Mouse (Mus musculus) urinary bladder, adult 18-20 months (tissue): Measurements from ENCODE around the gene Sfr1.

Source experiments
- DNase-seq, 2 experiments: peaks; one replicate each; pipeline ENCODE4 v3.0.0; 2022; ENCODE audit warnings: low spot score in 2 of 2, mixed read lengths in 2 of 2

The Sfr1 gene

DNA sequence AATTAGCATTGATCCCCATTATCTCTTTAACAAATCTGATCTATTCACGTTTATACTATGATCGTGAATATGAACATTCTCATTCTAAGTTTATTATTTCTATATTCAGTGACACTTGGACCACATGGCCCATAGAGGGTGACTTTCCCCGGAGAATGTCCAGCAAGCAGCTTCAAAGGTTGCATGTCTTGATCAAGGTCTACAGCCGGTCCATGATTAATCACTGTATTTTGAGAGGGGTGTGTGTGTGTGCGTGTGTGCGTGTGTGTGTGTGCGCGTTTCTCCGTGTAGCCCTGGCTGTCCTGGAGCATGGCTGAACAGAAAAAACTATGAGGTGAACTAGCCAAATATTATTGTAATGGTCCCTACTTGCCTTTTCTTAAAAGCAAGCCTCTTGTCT, 21.0 kb downstream of the Sfr1 start:
- DNase-seq = no peak

DNA sequence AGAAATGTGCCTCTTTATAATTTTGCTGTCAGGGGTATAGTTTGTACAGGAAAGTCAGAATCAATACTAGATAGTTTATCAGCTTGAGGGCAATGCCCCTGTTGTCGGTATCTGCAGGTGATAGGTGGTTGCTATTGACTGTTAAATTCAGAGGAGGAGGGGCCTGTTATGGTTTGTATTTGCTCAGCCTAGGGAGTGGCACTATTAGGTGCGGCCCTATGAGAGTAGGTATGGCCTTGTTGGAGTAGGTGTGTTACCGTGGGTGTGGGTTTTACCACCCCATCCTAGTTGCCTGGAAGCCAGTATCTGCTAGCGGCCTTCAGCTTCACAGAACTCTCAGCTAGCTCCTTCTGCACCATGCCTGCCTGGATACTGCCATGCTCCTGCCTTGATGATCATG, 22.4 kb downstream of the Sfr1 start:
- DNase-seq = no peak

DNA sequence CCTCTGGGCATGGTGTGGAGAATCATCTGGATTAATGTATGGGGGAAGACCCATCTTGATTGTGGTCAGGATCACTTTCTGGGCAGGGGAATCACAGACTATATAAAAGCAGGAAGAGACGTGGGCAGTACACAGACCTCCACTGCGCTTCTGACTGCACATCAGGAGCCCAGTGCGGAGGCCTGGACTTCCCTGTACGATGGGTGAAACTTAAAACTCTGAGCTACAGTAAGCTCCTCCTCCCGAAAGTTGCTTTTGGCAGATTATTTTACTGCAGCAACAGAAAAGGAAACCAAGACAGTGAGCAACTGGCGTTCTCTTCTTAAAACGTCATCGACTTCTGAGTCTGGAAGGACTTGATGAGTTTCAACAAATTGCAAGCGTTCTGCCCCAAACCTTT, 23.4 kb downstream of the Sfr1 start:
- no peak for DNase-seq

DNA sequence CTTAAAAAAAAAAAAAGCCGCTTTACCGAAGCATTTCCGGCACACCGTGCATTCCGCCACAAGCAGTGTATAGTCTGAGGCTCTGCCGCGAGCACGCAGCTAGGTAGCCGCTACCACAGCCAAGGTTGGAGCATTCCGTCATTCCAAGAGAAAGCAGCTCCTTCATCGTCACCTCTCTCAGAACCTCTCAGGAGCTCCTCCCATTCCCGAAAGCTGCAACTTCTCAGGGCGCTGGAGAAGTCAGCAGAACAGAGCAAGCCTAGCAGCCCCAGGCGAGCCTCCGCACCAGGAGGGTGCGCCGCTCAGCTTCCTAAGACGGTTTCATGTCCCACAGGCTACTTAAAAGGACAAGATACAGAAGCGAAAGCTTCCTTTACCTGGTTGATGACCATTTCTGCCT, 24.1 kb downstream of the Sfr1 start:
- DNase-seq = peak in 1 of 2 experiments; percentile 14

DNA sequence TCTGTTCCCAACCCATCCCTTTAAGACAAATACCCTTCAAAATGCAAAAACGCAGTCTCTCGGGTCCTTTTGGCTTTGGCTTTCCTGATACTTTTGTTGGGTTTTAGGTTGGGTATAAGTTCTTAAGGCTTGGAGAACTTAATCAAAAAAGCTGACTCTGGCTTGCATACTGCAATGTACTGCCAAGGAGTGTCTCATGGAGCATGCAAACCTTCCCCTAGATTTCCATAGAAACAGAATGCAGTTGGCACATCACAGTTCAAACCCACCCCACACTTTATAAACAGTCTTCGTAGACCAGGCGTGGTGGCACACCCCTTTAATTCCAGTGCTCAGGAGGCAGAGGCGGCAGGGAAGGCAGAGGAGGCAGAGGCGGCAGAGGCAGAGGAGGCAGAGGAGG, 46.4 kb downstream of the Sfr1 start:
- no peak for DNase-seq

DNA sequence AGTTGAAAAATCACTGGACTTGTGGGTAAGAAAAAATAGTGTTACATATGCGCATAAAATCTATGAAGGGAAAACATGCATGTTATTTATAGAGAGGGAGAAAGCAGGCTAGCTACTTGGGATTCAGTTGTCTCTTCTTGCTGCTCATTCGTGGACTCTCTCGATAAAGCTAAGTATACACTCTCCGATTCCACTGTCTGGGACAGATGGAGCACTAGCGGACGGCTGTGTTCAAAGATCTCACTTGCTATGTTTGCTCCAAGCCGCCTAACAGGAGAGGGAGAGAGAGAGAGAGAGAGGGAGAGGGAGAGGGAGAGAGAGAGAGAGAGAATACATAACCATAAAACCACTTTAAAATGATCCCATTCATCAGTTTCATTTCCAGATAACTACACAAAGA, 48.7 kb downstream of the Sfr1 start:
- no peak for DNase-seq

DNA sequence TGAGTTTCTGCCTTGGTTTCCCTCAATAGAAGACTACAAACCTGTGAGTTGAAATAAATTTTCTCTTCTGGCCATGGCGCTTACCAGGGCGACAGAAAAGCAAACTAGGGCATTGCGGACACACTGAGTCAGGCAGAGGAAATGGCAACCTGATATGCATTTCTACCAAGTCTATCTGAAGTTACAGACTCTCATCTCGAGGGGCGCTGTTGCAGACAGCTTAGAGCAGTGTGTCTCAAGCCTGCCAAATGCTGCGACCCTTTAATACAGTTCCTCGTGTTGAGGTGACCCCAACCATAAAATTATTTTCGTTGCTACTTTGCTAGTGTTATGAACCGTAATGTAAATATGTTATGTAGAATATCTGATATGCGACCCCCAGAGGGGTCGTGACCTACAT, 49.5 kb downstream of the Sfr1 start:
- no peak for DNase-seq

DNA sequence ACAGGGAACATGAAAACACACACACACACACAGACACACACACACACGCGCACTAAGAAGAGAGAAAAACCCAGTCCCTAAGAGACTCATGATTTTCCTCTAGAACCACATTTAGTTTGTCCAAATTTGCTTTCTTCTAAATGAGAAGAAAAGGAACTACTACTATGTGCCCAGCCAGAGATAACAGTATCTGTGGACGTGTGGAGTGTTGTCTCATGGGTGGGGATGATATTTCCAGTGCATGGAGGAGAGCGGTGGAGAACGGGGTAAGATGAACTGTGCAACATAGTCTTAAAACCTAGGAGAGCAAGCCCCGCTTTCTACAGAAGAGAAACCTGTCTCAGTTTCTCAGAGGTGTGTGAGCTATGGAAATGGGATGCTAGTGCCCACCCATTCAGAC, 52.4 kb downstream of the Sfr1 start:
- DNase-seq = no peak
